Mouse (Mus musculus) frontal cortex, adult 2 months (tissue): ENCODE results near the gene Gm43302. TPM values are rescaled to one million over a fixed set of nuclear protein-coding genes. Genes with fewer than 3 reads are reported as not detected.
"Not testable (repeated sequence)": the region's sequence is repeated elsewhere in the genome, so short reads cannot be mapped to it uniquely, and the experiment has no call there.

Experiments used
- DNase-seq, 2 experiments: peaks; one replicate each; pipeline ENCODE4 v3.0.0; 2022; ENCODE audit warnings: low spot score in 1 of 2; ENCODE audit errors: extremely low spot score in 1 of 2
- polyA plus RNA-seq: library from polyadenylated mRNA; depleted of rRNA; stranded (reverse); fragments of >200 nt; gene quantifications from 2 replicates; pipeline ENCODE4 v1.2.3, GENCODE M21; 2012; rRNA removed

Gene Gm43302
- polyA plus RNA-seq: 0.76 and 0.82 TPM in 2 replicates

DNA sequence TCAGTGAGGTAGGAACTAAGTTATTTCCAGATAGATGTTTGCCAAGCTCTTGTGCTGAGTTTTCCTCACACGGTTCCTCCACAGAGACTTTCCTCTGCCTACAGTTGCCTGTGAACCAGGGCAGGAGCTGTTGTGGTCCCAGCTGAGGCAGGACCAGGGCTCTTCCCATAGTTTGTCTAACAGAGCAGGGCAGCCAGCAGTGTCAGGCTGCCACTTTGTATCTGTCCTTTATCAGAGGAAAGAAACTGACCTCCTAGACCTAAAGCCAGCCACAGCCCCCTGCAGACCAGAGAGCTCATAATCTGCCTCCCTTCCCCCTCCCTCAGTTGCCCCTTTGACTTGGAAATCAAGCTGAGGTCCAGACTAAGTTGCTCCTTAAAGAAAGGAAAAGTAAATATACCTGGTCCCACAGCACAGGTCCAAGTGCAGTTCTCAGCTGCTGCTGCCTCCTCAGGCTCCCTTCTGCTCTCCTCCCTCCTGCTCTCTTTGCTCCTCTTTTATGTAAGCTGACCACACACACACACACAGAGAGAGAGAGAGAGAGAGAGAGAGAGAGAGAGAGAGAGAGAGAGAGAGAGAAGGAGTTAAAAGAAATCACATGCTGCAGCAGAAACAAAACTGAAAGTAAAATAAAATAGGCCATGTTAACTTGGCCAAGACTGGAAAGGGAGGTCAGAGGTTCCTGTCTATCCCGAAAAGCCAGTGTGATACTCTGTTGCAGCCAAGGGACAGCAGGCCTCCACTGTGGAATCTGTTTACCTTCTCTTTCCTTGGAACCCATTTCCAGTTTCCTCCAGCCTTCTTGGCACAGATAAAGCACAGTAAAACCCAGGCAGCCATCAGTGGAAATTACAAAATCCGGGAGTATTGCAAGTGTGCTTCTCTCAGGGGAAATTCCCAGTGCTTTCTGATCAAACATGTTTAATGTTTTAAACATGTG lies at the start of gene Gm43302, which contains the start of gene Gbp6:
Gene Gm43302 (minus strand): TSS at position 470 of the 940 bp plus-strand sequence.
Gene Gbp6 (minus strand): TSS at position 473 of the 940 bp plus-strand sequence.
- DNase-seq: peak in 1 of 2 experiments; percentile 6

DNA sequence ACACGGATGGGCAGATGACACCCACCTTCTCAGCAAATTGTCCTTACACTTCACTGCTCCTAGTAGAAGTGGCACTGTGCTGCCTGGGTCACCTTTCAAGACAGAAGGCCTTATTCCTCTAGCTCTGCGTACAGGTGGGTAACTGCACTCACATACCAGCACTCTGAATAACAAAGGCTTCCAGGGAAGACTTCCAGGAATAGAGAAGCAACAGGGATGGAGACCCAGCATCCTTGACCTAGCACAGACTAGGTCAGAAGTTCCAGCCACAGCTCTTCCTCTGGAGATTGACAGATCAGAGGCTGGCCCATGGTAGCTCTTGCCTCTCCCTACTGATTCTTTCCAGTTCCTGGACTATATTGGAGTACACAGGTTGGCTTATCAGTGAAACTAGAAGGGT lies 47.8 kb upstream of the Gm43302 start:
- DNase-seq: no peak

DNA sequence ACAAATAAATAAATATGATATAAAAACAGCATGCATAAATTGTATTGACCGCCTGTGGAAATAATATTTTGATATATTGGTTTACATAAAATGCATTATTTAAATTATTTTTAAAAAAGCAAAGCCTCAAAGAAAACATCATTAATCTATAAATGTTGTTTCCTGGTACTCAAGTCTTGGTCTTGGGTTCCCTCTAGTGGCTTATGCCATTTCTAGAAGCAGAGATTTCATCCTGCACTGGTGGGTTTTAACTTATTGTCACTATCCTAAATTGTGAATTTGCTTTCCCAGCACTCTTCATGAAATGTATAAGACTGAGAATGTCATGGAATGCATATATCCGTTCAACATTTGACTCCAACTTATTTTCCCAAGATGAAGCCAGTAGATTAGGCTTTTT lies 29.0 kb upstream of the Gm43302 start:
- DNase-seq: peak in 1 of 2 experiments; percentile 53

DNA sequence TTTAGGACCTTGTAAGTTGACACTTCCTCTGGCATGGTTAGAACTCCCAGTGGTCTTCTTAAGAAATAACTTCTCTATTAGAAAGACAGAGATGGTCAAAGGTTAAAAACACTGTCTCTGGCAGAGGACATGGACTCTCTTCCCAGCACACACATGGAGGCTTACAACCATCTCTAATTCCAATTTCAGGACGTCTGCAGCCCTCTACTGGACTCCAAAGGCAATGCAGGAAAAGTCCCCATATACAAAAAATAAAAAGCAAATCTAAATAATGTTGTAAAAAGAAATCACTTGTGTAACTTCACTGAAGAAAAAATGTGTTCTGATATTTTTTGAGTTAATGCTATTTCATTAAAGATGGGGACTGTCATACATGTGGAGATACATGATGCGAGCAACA lies 17.4 kb upstream of the Gm43302 start:
- DNase-seq: no peak

DNA sequence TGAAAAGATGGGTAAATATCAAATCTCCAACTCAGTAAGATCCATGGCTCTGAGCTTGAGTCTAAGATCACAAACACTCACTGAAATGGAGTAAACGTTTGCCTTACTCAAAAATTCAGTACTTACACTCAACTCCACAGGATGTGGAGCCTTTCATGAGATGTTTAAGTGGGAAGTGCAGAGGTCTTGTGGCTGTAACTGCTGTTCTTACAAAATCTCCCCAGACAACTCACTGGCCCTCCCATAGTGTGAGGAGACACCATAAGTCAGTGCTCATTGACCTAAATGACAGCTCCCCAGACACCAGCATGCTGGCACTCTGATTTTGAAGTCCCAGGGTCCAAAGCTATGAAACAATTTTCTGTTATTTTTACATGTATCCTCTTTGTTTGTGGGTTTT lies 15.7 kb upstream of the Gm43302 start:
- not testable (repeated sequence) for DNase-seq

DNA sequence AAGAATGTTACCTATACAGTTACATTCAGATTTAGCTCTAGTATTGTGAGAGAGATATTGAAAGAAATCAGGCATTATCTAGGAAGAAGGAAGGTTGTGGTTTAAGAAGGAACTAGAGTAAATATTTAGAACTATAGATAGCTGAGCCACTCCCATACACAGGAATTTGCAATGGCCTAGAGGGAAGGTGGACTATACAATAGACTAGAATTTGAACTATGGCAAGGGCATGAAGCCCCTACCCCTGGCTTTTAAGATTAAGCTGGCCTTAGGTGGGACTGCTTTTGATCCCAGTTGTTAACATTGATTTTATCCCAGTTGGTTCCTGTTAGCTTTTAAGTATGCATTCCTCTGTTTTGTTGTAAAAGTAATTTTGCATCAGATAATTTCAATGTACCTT lies 13.5 kb upstream of the Gm43302 start:
- not testable (repeated sequence) for DNase-seq

DNA sequence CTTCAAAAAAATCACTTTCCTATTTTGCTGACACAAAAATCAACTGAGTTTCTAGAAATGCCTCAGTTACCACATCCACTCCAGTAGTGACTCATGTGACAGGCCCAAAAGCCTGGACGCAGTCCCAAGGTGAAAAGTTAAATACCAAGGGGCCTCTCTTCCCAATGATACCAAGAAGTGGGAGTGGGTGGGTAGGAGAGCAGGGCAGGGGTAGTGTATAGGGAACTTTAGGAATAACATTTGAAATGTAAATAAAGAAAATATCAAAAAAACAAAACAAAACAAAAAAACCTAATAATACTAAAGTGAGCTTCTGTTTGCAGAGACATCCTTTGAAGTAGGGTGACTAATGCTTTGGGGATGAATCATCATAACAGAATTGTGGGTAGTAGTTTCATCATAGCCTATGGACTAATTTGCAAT lies 12.7 kb upstream of the Gm43302 start:
- no peak for DNase-seq

DNA sequence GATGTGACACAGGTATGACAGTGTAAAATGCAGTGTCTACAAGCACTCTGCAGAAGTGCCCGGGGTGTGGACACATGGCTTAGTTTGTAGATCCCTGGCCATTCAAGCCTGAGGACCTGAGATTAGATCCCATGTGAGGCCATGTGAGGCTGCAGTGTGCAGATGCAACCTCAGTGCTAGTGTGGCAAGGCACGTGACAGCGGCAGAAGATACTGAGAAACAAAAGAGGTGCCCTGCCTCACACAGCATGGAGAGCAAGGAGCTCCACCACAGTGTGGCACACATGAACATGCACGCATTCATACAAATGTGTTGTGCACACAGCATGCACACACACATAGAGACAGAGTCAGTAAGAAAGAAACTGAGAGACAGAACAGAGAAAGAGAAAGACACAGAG lies 12.2 kb upstream of the Gm43302 start:
- not testable (repeated sequence) for DNase-seq

DNA sequence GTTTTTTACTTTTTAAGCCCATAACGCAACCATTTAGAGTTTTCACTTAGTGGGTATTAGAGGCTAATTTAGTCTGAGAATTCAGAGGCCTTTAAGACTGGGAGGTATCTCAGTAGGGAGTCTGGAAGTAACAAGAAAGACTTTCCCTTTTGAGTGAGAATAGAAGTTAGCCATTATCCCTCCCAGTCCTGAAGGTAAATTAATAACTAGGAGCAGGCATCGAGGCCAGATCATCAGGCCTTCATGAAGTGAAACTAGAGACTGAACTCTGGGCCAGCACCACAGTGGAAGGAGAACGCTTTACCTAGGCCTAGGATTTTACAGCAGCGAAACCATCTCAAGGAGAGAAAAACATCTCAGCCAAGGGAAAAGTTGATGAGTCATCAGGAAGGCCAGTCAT lies 8.5 kb upstream of the Gm43302 start:
- DNase-seq: no peak

DNA sequence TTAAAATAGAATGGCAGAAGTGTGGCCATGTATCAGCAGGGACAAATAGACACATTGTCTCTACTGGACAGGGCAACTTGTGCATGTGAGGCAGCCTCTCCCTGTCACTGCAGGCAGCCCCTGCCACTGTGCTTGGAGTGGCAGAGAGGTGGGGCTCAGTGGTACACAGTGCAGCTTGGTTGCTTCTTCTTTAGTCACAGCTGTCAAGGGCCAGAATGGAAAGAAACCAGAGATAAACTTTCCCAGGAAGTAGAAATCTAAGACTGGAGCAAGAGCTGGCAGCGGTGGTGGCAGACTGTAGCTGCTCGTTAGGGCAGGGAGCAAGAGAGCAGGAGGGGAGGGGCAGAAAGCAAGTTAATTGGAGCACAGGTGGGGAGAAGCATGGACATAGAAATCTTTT lies 8.0 kb upstream of the Gm43302 start:
- DNase-seq: no peak

DNA sequence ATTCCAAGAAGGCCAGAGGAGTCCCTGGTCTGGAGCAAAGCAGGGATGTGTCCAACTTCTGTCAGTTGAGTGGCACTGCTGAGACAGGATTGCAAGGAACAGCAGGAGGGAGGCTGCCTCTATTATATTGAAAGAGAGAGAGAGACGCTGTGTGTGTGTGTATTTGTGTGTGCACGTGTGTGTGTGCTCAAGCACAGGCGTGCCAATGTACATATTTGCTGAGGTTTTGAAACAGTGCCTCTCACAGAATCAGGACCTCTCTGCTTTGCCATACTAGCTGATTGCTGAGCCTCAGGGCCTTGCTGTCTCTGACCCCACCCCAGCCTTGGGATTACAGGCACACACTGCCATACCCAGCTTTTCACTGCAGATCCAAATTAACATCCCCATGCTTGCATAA lies 2.3 kb upstream of the Gm43302 start:
- no peak for DNase-seq

DNA sequence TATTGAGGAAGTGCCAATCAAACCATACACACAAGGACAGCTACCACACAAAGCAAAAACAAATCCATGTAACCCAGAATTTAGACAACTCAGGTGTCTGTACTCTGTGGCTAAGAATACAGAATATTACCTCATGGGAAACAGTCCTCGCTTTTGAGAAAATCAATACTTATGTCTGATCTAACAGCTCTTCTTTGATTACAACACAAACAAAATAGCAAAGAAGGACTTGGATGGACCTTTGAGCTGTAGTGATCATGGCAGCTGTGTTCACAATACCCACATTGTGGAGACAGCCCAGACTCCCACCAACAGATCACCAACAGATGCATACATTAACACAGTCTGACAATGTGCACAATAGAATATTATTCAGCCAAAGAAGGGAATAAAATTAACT lies 1.0 kb downstream of the Gm43302 start:
- no peak for DNase-seq

DNA sequence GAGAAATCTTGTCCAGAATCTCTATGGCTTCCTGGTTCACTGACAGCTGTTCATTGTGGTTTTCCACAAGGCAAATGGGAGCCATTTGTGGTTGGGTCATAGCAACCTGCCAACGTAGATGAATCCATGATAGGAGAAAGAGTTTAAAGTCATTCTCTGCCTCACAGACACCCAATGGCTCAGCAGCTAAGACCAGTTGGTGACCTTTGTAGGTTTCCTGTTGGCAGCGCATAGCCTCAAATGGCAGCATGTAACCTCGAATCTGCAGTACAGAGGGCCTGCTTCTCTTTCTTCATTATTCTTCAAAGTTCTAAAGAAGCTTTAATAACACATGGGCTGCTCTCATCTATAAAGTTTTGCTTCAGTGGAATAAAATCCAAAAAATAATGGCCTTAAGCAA lies 2.6 kb downstream of the Gm43302 start:
- DNase-seq: not testable (repeated sequence)

DNA sequence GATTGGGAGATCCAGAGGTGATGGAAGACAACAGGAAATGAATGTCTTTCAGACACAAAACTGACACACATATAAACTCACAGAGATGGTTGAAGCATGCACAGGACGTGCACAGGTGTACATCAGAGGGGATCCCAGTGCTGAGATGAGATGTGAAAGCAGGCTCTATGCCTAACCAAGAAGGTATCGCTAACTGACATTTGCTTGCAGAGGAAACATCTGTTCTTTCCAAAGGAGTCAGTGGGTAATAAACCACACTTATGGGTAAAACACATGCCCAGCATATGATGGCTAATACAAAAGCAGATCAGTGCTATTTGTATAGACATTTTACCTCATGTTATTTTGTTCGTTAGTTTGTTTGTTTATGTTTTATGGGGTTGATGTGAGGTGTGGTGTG lies 32.8 kb downstream of the Gm43302 start:
- not testable (repeated sequence) for DNase-seq

DNA sequence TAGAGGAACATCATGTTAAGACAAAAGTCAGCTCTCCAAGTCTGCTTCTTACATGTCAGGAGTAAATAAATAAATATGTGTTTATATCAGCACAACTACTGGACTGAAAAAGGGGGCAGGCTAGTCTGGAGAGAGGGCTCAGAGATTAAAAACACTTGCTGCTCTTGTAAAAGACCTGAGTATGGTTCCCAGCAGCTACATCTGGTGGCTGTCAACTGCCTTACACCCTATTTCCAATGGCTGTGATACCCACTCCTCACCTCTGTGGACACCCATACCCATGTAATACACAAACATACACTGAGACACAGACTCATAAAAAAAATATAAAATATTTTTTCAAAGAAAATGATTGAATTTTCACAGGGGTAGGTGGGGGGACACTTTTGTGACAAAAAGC lies 41.0 kb downstream of the Gm43302 start:
- DNase-seq: no peak

DNA sequence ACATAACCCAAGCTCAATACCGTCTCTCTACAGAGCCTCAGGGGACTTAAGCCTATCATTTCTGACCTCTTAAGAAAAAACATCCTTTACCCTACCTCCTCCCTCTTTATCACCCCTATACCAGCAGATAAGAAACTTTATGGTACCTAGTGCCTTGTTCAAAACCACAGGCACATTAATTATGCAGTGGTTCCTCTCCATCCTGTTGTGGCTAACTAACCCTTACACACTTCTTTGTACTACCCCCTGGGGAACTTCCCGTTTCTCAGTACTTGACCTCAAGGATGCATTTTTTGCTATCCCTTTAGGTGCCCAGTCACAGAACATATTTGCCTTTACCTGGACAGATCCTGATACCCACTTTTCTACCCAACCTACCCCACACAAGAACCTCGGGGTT lies 48.8 kb downstream of the Gm43302 start:
- not testable (repeated sequence) for DNase-seq

DNA sequence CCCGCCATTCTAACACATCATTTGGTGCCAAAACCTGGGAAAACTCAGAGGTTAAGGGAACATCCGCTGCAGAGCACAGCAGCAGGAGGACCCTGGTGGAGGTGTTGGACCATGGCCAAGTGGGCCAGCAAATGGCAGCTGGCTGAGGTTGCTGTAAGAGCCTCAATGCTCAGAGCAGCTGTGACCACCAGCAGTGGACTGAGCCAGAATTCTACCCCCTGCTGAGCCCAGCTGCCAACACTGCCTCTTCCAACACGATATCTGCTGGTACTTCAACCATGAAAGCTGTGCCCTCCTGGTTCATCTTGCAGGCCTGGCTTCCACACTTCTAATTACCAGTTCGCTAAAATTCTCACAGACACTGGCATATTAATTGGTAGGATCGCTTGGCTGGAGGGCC lies 52.5 kb downstream of the Gm43302 start:
- DNase-seq: not testable (repeated sequence)

DNA sequence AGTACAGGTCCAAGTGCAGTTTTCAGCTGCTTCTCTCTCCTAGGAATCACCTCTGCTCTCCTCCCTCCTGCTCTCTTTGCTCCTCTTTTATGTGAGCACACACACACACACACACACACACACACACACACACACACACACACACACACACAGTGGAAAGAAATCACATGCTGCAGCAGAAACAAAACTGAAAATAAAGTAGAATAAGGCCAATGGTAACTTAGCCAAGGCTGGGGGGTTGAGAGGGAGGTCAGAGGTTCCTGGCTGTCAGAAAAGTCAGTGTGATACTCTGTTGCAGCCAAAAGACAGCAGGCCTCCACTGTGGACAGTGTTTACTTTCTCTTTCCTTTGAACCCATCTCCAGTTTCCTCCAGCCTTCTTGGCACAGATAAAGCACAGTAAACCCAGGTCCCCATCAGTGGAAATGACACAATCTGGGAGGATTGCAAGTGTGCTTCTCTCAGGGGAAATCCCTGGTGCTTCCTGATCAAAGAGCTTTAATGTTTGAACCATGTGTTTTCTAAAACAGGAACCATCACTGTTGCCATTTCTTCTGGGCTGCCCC lies 53.9 kb downstream of the Gm43302 start, which contains the start of gene Gbp10:
Gene Gbp10 (minus strand): TSS at position 51 of the 565 bp plus-strand sequence.
- DNase-seq: not testable (repeated sequence)

DNA sequence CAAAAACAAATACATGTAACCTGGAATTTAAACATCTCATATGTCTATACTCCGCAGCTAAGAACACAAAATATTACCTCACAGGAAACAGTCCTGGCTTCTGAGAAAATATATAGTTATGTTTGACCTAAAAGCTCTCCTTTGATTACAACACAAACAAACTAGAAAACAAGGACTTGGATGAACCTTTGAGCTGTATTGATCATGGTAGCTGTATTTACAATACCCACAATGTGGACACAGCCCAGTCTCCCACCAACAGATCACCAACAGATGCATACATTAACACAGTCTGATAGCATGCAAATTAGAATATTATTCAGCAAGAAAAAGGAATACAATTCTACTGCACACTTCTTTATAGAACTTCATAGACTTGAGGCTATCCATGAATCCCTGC lies 55.1 kb downstream of the Gm43302 start:
- not testable (repeated sequence) for DNase-seq

DNA sequence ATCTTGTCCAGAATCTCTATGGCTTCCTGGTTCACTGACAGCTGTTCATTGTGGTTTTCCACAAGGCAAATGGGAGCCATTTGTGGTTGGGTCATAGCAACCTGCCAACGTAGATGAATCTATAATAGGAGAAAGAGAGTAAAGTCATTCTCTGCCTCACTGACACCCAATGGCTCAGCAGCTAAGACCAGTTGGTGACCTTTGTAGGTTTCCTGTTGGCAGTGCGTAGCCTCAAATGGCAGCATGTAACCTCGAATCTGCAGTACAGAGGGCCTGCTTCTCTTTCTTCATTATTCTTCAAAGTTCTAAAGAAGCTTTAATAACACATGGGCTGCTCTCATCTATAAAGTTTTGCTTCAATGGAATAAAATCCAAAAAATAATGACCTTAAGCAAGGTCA lies 57.5 kb downstream of the Gm43302 start:
- not testable (repeated sequence) for DNase-seq

DNA sequence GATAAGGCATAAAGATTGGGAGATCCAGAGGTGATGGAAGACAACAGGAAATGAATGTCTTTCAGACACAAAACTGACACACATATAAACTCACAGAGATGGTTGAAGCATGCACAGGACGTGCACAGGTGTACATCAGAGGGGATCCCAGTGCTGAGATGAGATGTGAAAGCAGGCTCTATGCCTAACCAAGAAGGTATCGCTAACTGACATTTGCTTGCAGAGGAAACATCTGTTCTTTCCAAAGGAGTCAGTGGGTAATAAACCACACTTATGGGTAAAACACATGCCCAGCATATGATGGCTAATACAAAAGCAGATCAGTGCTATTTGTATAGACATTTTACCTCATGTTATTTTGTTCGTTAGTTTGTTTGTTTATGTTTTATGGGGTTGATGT lies 84.5 kb downstream of the Gm43302 start:
- DNase-seq: not testable (repeated sequence)
